Comparison of ENCODE assay signal across 21 mouse cellular contexts in the genomic region with DNA sequence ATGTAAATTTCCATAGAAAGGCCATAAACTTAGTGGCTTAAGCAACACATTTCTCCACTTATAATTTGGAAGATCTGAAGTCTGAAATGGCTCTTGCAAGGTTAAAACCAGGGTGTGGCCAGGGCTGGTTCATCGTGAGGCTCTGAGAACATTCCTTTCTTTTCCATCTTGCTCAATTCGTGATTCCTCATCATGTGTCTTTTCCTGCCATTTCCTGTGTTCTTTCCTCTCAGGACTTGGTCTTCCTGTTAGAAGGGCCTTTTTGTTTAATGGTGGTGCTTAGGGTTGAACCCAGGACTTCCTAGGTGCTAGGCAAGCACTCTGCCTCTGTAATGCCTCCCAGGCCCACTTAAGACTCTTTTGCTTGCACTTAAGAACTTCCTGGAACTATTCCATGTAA.
"Had no signal": no experiment of that assay in that cellular context is flagged by ENCODE, and none has a peak within 500 bp of the region (broad histone marks: within the 10 kb centered on the region; RNA-seq: fewer than 3 reads in every experiment).

No protein-coding gene starts in this region.

- H3K9ac ChIP-seq: heart, embryonic 13.5 days; heart, embryonic 15.5 days; hindbrain, embryonic 13.5 days; hindbrain, embryonic 15.5 days; kidney, embryonic 15.5 days; limb, embryonic 12.5 days had no signal

- H3K27me3 ChIP-seq: heart, embryonic 13.5 days; heart, embryonic 15.5 days; hindbrain, embryonic 13.5 days; hindbrain, embryonic 15.5 days; kidney, embryonic 15.5 days; limb, embryonic 12.5 days had no signal

- H3K27ac ChIP-seq: heart, embryonic 15.5 days; hindbrain, embryonic 13.5 days; hindbrain, embryonic 15.5 days; hindbrain, postnatal 0 days; kidney, embryonic 15.5 days; kidney, postnatal 0 days; limb, embryonic 10.5 days; limb, embryonic 12.5 days had no signal

- DNase-seq: gastrocnemius, postnatal 14 days; heart, adult 18-20 months; heart, postnatal 14 days; heart, postnatal 36 days; kidney, adult 11 months; kidney, postnatal 14 days; layer of hippocampus, adult 9-11 months; layer of hippocampus, postnatal 36 days; liver had no signal

- H3K4me3 ChIP-seq: heart, embryonic 10.5 days; heart, embryonic 13.5 days; heart, embryonic 15.5 days; hindbrain, embryonic 13.5 days; hindbrain, embryonic 15.5 days; kidney, embryonic 15.5 days; limb, embryonic 10.5 days; limb, embryonic 12.5 days had no signal

- ATAC-seq: hindbrain, postnatal 0 days; intestine, embryonic 16.5 days had no signal

- H3K4me2 ChIP-seq: heart, embryonic 13.5 days; heart, embryonic 15.5 days; hindbrain, embryonic 13.5 days; hindbrain, embryonic 15.5 days; kidney, embryonic 15.5 days; limb, embryonic 12.5 days; liver, embryonic 11.5 days had no signal

- H3K36me3 ChIP-seq: heart, embryonic 10.5 days; heart, embryonic 13.5 days; heart, embryonic 15.5 days; hindbrain, embryonic 13.5 days; hindbrain, embryonic 15.5 days; kidney, embryonic 15.5 days; limb, embryonic 10.5 days; limb, embryonic 12.5 days had no signal

- H3K9me3 ChIP-seq: heart, embryonic 10.5 days; heart, embryonic 13.5 days; heart, embryonic 15.5 days; hindbrain, embryonic 13.5 days; hindbrain, embryonic 15.5 days; kidney, embryonic 15.5 days; limb, embryonic 10.5 days had no signal
